ENCODE assay signal across 10 mouse cellular contexts in the genomic region with DNA sequence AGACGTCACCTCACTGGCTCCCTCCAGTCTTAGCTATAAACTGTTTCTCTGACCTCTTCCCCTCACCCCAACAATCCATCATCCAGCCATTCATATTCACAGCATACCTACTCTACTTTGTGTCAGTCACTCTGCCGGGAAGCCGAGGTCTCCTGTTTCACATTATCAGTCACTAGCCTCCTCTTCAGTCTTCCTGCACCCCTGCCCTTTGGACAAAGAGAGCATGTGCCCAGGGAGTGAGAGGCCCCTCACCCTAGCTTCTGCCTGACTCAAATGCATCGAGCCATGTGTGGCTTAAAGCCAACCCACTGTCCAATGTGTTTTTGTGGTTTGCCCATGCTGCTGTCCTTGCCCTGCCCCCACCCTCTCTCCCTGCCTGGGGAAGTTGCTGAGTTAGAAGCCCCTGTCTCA. TPM values are rescaled to one million over a fixed set of nuclear protein-coding genes. Genes with fewer than 3 reads are reported as not detected.
DNase-seq lines count a peak whose midpoint lies in the region; ATAC-seq and TF ChIP-seq lines count a peak whose summit lies in the region.
"Had no signal": no experiment of that assay in that cellular context is flagged by ENCODE, and none has a peak within 500 bp of the region (broad histone marks: within the 10 kb centered on the region; RNA-seq: fewer than 3 reads in every experiment).

No protein-coding gene starts in this region.

- no peak for TF ChIP-seq CTCF in kidney, adult 2 months (conservative IDR thresholded peaks at IDR 0.05; ENCODE audit: insufficient read depth, insufficient read length, low read depth, low read length)
- no peak for TF ChIP-seq CTCF in liver, embryonic 14.5 days (IDR thresholded peaks at IDR 0.05; ENCODE audit: low read depth)

- no peak overlapping the region for H3K9ac ChIP-seq in liver, embryonic 14.5 days (replicated peaks)
- H3K9ac ChIP-seq: embryonic facial prominence, embryonic 13.5 days had no signal

- H3K27me3 ChIP-seq in kidney, adult 2 months (replicated peaks; ENCODE audit: control insufficient read depth, insufficient read depth, low read length), result no peaks in the 10 kb centered on the region
- no peaks in the 10 kb centered on the region for H3K27me3 ChIP-seq in embryonic facial prominence, embryonic 10.5 days (replicated peaks; ENCODE audit: low read depth, poor library complexity, severe bottlenecking)
- no peaks in the 10 kb centered on the region for H3K27me3 ChIP-seq in liver, embryonic 14.5 days (ENCODE audit: control insufficient read depth, insufficient read depth, low read length)
- H3K27me3 ChIP-seq: embryonic facial prominence, embryonic 13.5 days had no signal

- no peak overlapping the region for H3K4me2 ChIP-seq in liver, embryonic 14.5 days (ENCODE audit: low read depth)
- H3K4me2 ChIP-seq: embryonic facial prominence, embryonic 13.5 days had no signal

- TF ChIP-seq EP300 in liver, embryonic 14.5 days (IDR thresholded peaks at IDR 0.05; ENCODE audit: low read depth), result no peak

- ATAC-seq in liver, embryonic 14.5 days (ENCODE audit: insufficient read depth), result peak; percentile 33; the same call in 1 of the 2 replicates
- ATAC-seq: activated CD4-positive, CD25-positive, alpha-beta regulatory T cell, adult 4 months had no signal

- peak; percentile 8 for DNase-seq in kidney, adult 2 months
- no peak for DNase-seq in kidney, adult 9 months
- DNase-seq in ZHBTc4 (ENCODE audit: low read depth, low spot score) (peak; percentile 28), adipocyte (ENCODE audit: low spot score) (no peak)
- peak; percentile 16 for DNase-seq in embryonic facial prominence, embryonic 10.5 days (ENCODE audit: low spot score)
- no peak for DNase-seq in liver, embryonic 14.5 days (ENCODE audit: low read depth in 3 of 3, low spot score in 3 of 3)
- no peak for DNase-seq in frontal cortex, postnatal 10 days (ENCODE audit: low spot score in 2 of 2)

- no peak overlapping the region for H3K27ac ChIP-seq in kidney, adult 2 months (ENCODE audit: insufficient read depth, low read depth, low read length)
- H3K27ac ChIP-seq in embryonic facial prominence, embryonic 10.5 days (replicated peaks), result peak overlapping the region; percentile 65
- no peak overlapping the region for H3K27ac ChIP-seq in liver, embryonic 14.5 days
- H3K27ac ChIP-seq: embryonic facial prominence, embryonic 13.5 days; macrophage had no signal

- no peaks in the 10 kb centered on the region for H3K9me3 ChIP-seq in embryonic facial prominence, embryonic 10.5 days
- H3K9me3 ChIP-seq in liver, embryonic 14.5 days (ENCODE audit: control insufficient read depth, low read length), result no peaks in the 10 kb centered on the region
- H3K9me3 ChIP-seq: embryonic facial prominence, embryonic 13.5 days had no signal

- no peak for TF ChIP-seq POLR2A in kidney, adult 2 months (IDR thresholded peaks at IDR 0.05; ENCODE audit: low read depth, low read length)

- no peaks in the 10 kb centered on the region for H3K36me3 ChIP-seq in kidney, adult 2 months (ENCODE audit: control insufficient read depth, insufficient read depth, low read length)
- no peaks in the 10 kb centered on the region for H3K36me3 ChIP-seq in embryonic facial prominence, embryonic 10.5 days (replicated peaks)
- no peaks in the 10 kb centered on the region for H3K36me3 ChIP-seq in liver, embryonic 14.5 days (replicated peaks; ENCODE audit: control insufficient read depth, insufficient read depth, low read depth)
- H3K36me3 ChIP-seq: embryonic facial prominence, embryonic 13.5 days had no signal

- H3K4me3 ChIP-seq in kidney, adult 2 months (ENCODE audit: insufficient read depth, low read depth, low read length), result no peak overlapping the region
- no peak overlapping the region for H3K4me3 ChIP-seq in embryonic facial prominence, embryonic 10.5 days
- H3K4me3 ChIP-seq in liver, embryonic 14.5 days (ENCODE audit: insufficient read depth in 1 of 2, low read depth in 2 of 2, low read length in 2 of 2), result no peak overlapping the region
- H3K4me3 ChIP-seq: embryonic facial prominence, embryonic 13.5 days had no signal

- H3K4me1 ChIP-seq in kidney, adult 2 months (ENCODE audit: control insufficient read depth, insufficient read depth, low read length), result no peaks in the 10 kb centered on the region
- H3K4me1 ChIP-seq in embryonic facial prominence, embryonic 10.5 days, result peaks cover 13% of the 10 kb centered on the region
- peaks cover 0 to 13% of the 10 kb centered on the region in 2 experiments; a peak in 2 of 4 replicates for H3K4me1 ChIP-seq in liver, embryonic 14.5 days (replicated peaks; ENCODE audit: control insufficient read depth in 2 of 2, insufficient read depth in 2 of 2, low read length in 1 of 2)

- WGBS in kidney, adult 2 months, result 18% methylated on average over 4 of the region's 4 CpGs
- WGBS in embryonic facial prominence, embryonic 10.5 days, result 31% methylated on average over 4 of the region's 4 CpGs
- 16% methylated on average over 4 of the region's 4 CpGs for WGBS in liver, embryonic 14.5 days (ENCODE audit: insufficient replicate concordance)

RNA-seq across cellular contexts. Expression of gene Reep1, which starts 28.2 kb away (rescaled TPM):
- polyA plus RNA-seq in kidney, adult 2 months (2012; rRNA removed), result 0.61 and 1.5 TPM in 2 replicates
- 17.4 and 18.3 TPM in 2 replicates for polyA plus RNA-seq in embryonic facial prominence, embryonic 10.5 days (2016; fragmentation: Nextera tagmentation; extraction: Ambion mirVana)
- polyA plus RNA-seq in liver, embryonic 14.5 days (2012; rRNA removed), result 1.9 TPM in 2 replicates
- polyA plus RNA-seq in liver, embryonic 14.5 days (2014; fragmentation: Nextera tagmentation; extraction: Ambion mirVana), result 2.6 and 3.0 TPM in 2 replicates
- polyA plus RNA-seq: macrophage had no signal

Comparison
In these comparisons a context has a peak if more than half of its experiments do, and no peak if none do; other contexts are left out.
1. DNase-seq: peak in kidney, adult 2 months (single experiment), ZHBTc4 (single experiment) and embryonic facial prominence, embryonic 10.5 days (single experiment); none in kidney, adult 9 months (single experiment), liver, embryonic 14.5 days (0 of 3), adipocyte (single experiment) and frontal cortex, postnatal 10 days (0 of 2).